Mouse (Mus musculus): ENCODE data around the gene Nup88.

Nup88 gene

DNA sequence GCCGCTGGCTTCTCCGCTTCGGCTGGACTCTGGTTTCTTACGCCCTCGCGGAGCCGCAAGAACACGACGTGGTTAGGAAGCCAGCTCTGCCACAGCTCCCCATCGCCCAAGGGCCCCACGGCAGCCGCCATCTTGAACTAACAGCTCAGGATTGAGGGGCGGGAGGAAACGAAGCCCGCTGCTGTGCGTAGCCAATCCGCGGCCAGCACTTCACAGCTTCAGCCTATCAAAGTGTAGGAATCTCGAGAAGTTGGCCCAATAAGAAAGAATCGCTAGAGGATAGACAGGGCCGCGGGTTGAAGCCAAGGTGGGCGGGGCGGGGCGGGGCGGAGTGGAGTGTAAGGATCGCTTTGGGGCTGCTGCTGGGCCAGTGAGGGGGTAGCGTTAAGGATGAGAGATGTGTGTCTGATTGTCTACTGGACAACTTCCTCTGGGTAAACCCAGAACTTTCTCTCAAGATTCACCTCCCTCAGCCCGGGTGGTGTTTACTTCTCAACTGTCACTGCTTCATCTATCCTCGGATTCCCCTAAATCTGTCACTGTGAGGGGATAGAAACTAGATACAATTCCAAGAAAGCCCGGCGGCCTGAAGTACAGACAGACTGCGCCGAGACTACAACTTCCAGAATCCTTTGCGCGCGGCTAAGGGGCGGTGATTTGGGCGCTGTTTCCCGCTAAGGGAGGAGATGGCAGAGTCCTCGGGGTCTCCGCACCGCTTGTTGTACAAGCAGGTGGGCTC lies at the start of gene Nup88, which contains the start of gene Rpain:
TSS of gene Nup88 (minus strand) at position 153 of the 739 bp plus-strand sequence.
TSS of gene Rpain (plus strand) at position 393 of the 739 bp plus-strand sequence.
- peak; percentile 71 for DNase-seq (ENCODE audit: low spot score)

DNA sequence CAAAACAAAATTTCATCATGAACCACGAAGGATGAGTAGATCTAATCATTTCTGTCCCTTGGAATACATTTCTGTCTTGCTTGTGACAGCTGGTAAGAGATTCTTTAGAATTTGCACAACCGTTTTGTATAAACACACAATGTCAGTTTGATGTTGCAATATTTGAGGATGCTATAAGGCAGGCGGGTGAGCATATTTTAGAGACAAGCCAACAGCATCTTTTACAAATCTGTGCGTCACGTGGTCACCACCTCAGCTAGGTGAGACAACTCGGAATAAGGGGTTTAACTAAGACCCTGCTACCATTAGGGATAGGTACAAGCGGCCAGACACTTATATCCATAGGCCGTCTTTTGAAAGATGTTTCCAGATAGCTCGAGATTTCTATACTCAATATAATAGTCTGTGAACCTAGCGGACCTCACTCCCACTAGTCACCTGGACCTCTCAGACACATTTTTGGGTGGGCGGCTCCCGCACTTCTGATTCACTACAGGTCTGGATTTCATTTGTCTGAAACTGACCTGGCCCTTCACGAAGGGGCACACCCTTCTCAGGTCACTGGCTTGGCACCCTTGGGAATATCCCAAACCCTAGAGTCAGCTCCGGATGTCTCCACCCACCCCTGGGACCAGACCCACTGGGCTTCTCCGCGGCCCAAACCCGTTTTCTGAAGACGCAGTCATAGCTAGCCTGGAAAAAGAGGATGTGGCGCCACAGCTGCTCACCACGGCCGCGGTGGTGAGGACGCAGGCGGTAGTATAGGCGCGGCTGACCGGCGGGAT lies 48.8 kb upstream of the Nup88 start:
- DNase-seq (ENCODE audit: low spot score): no peak

- DNase-seq (ENCODE audit: low spot score): no peak
Observed at GRCm38 (mm10) chr11:71017051-71017450, 47.3 kb upstream of the Nup88 start.

DNA sequence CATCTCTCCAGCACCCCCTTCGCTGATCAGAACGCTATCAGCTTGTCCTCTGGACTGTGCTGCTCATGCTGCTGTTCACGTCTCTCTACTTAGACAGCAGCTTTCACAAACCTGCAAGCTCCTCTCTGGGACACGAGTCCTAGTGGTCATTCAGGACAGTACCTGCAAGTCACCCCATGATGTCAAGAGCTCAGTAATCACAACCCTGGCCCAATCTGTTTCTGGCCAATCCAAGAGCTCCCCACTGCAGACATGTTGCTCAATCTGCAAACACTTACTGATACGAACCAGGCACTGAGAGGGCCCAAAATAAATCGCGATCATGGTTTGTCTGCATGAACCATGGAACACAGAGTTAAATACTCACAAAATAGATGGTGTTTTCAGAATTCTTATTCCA lies 43.0 kb upstream of the Nup88 start:
- no peak for DNase-seq (ENCODE audit: low spot score)

- no peak for DNase-seq (ENCODE audit: low spot score)
Observed at GRCm38 (mm10) chr11:71008321-71008720, 38.5 kb upstream of the Nup88 start.

- DNase-seq (ENCODE audit: low spot score): no peak
Observed at GRCm38 (mm10) chr11:71007831-71008230, 38.1 kb upstream of the Nup88 start.

- no peak for DNase-seq (ENCODE audit: low spot score)
Observed at GRCm38 (mm10) chr11:71007026-71007425, 37.3 kb upstream of the Nup88 start.

DNA sequence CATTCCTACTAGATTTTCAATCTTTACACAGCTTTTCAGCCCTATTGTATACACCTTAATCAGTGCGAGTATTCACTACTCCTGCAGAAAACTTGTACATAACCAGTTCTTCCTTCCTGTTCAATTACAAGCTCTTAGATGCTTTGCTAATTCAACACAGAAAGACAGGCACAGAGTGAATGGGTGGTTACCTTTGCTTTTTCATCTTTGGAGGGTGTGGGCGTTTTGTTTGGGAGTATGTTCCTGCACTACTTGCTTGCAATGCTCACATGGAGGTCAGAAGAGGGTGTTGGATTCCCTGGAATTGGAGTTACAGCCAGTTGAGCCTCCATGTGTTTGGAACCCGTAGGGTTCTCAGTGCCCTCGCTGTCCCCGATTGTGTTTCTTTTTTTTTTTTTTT lies 35.3 kb upstream of the Nup88 start:
- no peak for DNase-seq (ENCODE audit: low spot score)

GRCm38 (mm10) chr11:71004316-71004773 lies 34.6 kb upstream of the Nup88 start, which contains the start of gene Dhx33:
TSS of gene Dhx33 (minus strand) at chr11:71004437.
- peak; percentile 82 for DNase-seq (ENCODE audit: low spot score)

DNA sequence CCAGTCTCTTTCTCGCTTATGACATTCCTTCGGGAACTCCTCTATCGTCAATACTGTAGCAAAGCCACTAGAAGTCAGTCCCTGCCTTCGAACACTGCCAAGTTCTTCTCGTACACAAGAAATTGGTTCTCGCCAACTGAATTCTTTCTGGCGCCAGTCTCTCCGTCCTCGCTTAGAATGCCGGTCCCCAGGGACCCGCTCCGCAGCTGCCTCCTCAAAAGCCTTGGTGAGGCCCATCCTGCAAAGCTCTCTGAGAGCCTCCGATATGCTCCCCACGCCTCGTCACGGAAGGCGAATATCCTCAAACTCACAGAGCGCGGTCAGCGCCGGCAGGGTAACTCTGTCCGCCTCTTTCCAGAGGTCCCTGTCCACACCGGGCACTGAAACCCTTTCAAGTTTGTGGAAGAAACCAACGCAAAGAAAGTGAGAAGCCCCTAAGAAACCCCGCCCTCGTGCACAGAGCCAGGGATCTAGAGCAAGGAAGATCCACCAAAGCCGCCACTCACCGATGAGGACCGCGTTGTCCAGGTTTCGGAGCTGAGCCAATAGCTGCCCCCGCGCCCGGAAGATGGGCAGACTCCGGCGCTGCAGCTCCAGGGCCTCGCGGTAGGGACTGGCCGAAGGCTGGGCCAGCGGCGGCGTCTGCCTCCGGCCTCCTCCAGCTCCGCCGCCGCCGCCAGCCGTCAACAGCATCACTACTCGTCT lies 34.0 kb upstream of the Nup88 start:
- no peak for DNase-seq (ENCODE audit: low spot score)

DNA sequence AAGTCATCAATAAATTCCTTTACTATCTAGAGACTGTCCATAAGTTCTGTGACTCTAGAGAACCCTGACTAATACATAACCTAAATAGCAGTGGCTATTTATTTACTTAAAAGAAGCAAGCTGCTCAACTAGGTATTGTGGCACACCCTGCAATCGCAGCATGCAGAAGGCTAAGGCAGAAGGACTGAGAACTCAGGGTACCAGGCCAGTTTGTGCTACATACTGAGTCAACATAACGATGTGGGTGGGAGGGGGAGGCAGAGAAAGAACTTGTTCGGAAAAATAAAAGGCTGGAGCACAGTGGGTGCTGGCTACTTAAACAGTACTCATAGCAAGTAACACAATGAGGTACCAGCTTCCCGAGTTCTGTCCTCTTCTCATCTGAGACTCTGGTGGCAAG lies 31.4 kb upstream of the Nup88 start:
- DNase-seq (ENCODE audit: low spot score): no peak

DNA sequence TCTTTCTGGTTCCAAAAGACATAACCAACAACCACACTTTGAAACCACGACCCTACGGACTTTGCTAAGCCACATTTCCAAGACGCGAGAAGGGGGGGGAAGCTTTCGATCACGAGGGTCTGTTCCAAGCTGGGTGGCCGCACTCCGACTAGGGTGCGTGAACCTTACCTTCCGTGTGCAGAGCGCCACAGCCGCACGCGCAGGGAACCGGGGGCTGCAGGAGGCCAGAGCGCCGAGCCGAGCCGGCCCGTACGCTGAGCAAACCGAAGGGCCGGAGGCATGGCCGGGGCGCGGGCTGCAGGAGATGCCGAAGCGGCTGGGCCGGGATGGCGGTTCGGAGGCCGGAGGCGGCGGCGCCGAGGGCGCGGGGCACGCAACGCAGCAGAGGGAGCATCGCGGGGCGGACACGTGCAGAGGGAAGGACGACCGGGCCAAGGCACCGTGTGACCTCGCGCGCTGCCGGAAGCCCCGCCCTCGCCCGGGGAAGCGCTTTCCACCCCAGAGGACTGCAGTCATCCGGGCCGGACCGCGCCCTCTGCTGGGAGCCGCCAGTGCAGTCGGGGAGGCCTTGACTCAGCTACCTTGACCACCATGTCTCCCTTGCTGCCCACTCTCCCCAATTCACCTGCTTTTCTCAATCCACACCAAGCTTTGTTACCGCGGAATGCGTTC lies 12.9 kb upstream of the Nup88 start, which contains the start of gene C1qbp:
TSS of gene C1qbp (minus strand) at position 470 of the 672 bp plus-strand sequence.
- peak; percentile 93 for DNase-seq (ENCODE audit: low spot score)

- no peak for DNase-seq (ENCODE audit: low spot score)
Observed at GRCm38 (mm10) chr11:70982030-70982429, 12.3 kb upstream of the Nup88 start.

GRCm38 (mm10) chr11:70980751-70981510 lies 11.2 kb upstream of the Nup88 start:
- DNase-seq (ENCODE audit: low spot score): no peak

GRCm38 (mm10) chr11:70980232-70980631 lies 10.5 kb upstream of the Nup88 start:
- no peak for DNase-seq (ENCODE audit: low spot score)

DNA sequence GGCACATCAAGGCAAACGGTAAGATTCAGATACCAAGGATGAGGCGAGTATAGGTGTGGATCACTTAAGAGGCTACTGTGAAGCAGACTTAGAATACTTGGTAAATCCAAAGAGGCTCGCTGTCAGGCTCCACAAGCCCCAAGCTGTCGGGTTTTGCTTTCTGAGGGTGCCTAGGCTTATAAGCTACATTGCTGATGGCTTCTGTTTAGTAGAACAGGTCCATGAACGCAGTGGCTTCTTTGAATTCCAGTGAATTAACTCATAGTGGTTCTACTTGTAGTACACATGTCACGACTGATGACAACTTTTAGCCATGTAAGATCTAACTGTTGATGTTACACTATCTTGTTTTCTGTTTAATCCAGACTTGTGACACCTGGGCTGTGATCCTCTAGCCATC lies 7.5 kb upstream of the Nup88 start:
- no peak for DNase-seq (ENCODE audit: low spot score)

DNA sequence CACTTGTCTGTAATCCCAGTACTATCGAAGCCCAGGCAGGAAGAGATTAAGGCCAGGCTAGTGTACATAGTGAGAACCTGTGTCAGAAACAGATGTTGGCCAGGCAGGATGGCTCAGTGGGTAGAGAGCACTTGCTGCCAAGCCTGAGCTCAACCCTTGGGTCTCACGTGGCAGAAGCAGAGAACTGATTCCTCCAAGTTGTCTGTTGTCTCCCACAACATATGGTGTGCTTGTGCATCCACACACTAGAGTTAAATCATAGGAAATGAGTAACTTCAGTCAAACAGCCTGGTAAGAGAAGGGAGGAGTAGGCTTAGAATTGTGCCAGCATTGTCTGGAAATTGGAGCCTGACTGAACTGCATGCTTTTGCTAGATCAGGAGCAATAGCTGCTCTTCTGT lies 5.4 kb upstream of the Nup88 start:
- no peak for DNase-seq (ENCODE audit: low spot score)

GRCm38 (mm10) chr11:70973947-70974346 lies 4.2 kb upstream of the Nup88 start:
- DNase-seq (ENCODE audit: low spot score): no peak

- DNase-seq (ENCODE audit: low spot score): no peak
Observed at GRCm38 (mm10) chr11:70972586-70972985, 2.8 kb upstream of the Nup88 start.

GRCm38 (mm10) chr11:70970560-70971540 lies 1.1 kb upstream of the Nup88 start:
- DNase-seq (ENCODE audit: low spot score): no peak

Data from ovary, postnatal 10 days (tissue).